Mouse (Mus musculus) stomach, postnatal 0 days (tissue): ENCODE results near the gene Endou. TPM values are rescaled to one million over a fixed set of nuclear protein-coding genes. Genes with fewer than 3 reads are reported as not detected.

ENCODE experiments used
- ATAC-seq: fragments of 200-750 bp; cut with Nextera tagmentation; 2 replicates; pipeline ENCODE4 v1.8.0; 2017; ENCODE audit not compliant: low FRiP score, low TSS enrichment
- DNase-seq: peaks from one replicate; pipeline ENCODE4 v3.0.0-alpha.2; 2016; ENCODE audit warnings: low spot score
- H3K27ac ChIP-seq: fragments of 300-500 bp; sonication (generic); replicated peaks from 2 replicates; pipeline ENCODE4 v1.5.1; 2014; ENCODE audit warnings: mild to moderate bottlenecking, control low read depth
- H3K27me3 ChIP-seq: fragments of 300-500 bp; sonication (generic); 2 replicates; pipeline ENCODE4 v1.6.1; 2014; ENCODE audit warnings: low read length; ENCODE audit not compliant: control insufficient read depth, insufficient read depth
- H3K36me3 ChIP-seq: fragments of 300-500 bp; sonication (generic); 2 replicates; pipeline ENCODE4 v1.6.1; 2014; ENCODE audit warnings: low read length, mixed read lengths; ENCODE audit not compliant: control insufficient read depth, insufficient read depth
- H3K4me1 ChIP-seq: fragments of 300-500 bp; sonication (generic); replicated peaks from 2 replicates; pipeline ENCODE4 v1.6.1; 2014; ENCODE audit warnings: antibody characterized with exemption; ENCODE audit not compliant: control insufficient read depth, insufficient read depth
- H3K4me2 ChIP-seq: fragments of 300-500 bp; sonication (generic); replicated peaks from 2 replicates; pipeline ENCODE4 v1.6.1; 2014; ENCODE audit warnings: low read depth, mild to moderate bottlenecking, control low read depth, moderate library complexity
- H3K4me3 ChIP-seq: fragments of 300-500 bp; sonication (generic); 2 replicates; pipeline ENCODE4 v1.5.1; 2014; ENCODE audit warnings: low read depth, low read length, control low read depth
- H3K9ac ChIP-seq: fragments of 300-500 bp; sonication (generic); 2 replicates; pipeline ENCODE4 v1.6.1; 2014; ENCODE audit warnings: mild to moderate bottlenecking, low read length, control low read depth, mixed read lengths
- H3K9me3 ChIP-seq: fragments of 300-500 bp; sonication (generic); 2 replicates; pipeline ENCODE4 v1.6.1; 2016; ENCODE audit warnings: low read length; ENCODE audit not compliant: control insufficient read depth
- CTCF ChIP-seq: IDR thresholded peaks from 2 replicates; pipeline ENCODE4 v1.5.1; 2016; ENCODE audit warnings: antibody characterized with exemption, low read depth, mild to moderate bottlenecking, moderate library complexity
- EP300 ChIP-seq: optimal IDR thresholded peaks from 2 replicates; pipeline ENCODE3; 2016; ENCODE audit warnings: antibody characterized with exemption
- WGBS: fragments of 180-500 bp; shearing (Covaris S2); extraction: QIAGEN DNeasy Blood & Tissue Kit; methylation state at CpG from one replicate; pipeline ENCODE4 v1.1.7; 2014; 5-methylcytosine and 5-hydroxymethylcytosine counted together
- polyA plus RNA-seq: library from polyadenylated mRNA; unstranded; fragments of >200 nt; fragmentation: Nextera tagmentation; extraction: Ambion mirVana; gene quantifications from 2 replicates; pipeline ENCODE4 v1.2.1, GENCODE M21; 2015

Gene Endou
- polyA plus RNA-seq, 1 experiment from 2014 or later, result 37.0 TPM

- H3K4me1 ChIP-seq, result no peaks in the 10 kb centered on the region
- no peak overlapping the region for H3K27ac ChIP-seq
- no peak overlapping the region for H3K4me2 ChIP-seq
- 58% methylated on average over 12 of the region's 12 CpGs for WGBS
- H3K27me3 ChIP-seq, result no peaks in the 10 kb centered on the region
- ATAC-seq (no peak), DNase-seq (no peak)
- H3K36me3 ChIP-seq, result no peaks in the 10 kb centered on the region
- H3K9me3 ChIP-seq, result no peaks in the 10 kb centered on the region
- H3K9ac ChIP-seq, result no peak overlapping the region
- no peak overlapping the region for H3K4me3 ChIP-seq
- TF ChIP-seq EP300 (no peak), CTCF (no peak)
Observed at GRCm38 (mm10) chr15:97743961-97744525, 12.9 kb upstream of the Endou start.

DNA sequence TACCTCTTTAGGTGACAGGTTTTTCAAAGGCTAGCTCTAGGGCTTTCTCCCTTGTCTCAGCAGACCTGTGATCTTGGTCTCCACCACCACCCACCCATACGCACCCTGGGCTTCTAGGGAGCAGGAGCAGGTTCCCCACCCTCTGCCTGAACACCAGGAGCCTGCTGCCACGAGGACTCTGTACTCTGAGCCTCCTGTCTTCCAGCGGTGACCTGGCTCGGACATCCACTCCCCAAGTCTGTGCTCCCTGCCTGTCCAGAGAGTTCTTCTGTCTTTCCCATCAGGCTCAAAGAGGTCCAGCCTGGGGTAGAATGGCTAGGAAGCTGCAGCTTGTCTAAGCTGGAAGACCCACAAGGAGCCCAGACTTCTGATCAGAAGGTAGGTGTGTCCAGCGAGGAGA lies 12.1 kb upstream of the Endou start:
- Histone ChIP-seq H3K27ac (no peak overlapping the region), H3K4me1 (no peaks in the 10 kb centered on the region), H3K27me3 (no peaks in the 10 kb centered on the region), H3K9ac (no peak overlapping the region), H3K9me3 (no peaks in the 10 kb centered on the region), H3K4me2 (no peak overlapping the region), H3K36me3 (no peaks in the 10 kb centered on the region), H3K4me3 (no peak overlapping the region)
- 79% methylated on average over 5 of the region's 5 CpGs for WGBS
- TF ChIP-seq EP300 (no peak), CTCF (no peak)
- ATAC-seq, result no peak
- DNase-seq, result no peak

DNA sequence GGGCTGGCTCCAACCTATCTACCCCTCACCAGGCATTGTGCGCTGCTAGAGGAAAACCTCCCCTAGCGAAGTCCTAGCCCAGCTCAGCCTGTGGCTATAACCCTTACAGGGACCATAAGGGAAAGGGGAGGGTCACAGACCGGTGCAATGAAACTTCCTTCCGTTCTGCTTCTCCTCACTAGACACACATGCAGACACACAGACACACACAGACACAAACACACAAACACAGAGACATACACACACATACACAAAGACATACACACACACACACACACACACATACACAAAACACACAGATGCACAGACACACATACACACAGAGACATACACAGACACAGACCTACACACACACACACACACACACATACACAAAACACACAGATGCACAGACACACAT lies 11.5 kb upstream of the Endou start:
- H3K9ac ChIP-seq, result no peak overlapping the region
- no peaks in the 10 kb centered on the region for H3K9me3 ChIP-seq
- H3K4me1 ChIP-seq, result no peaks in the 10 kb centered on the region
- DNase-seq, result no peak
- no peaks in the 10 kb centered on the region for H3K27me3 ChIP-seq
- no peaks in the 10 kb centered on the region for H3K36me3 ChIP-seq
- no peak overlapping the region for H3K27ac ChIP-seq
- H3K4me2 ChIP-seq, result no peak overlapping the region
- TF ChIP-seq EP300 (no peak), CTCF (no peak)
- no peak for ATAC-seq
- WGBS, result 81% methylated on average over 4 of the region's 4 CpGs
- H3K4me3 ChIP-seq, result no peak overlapping the region

DNA sequence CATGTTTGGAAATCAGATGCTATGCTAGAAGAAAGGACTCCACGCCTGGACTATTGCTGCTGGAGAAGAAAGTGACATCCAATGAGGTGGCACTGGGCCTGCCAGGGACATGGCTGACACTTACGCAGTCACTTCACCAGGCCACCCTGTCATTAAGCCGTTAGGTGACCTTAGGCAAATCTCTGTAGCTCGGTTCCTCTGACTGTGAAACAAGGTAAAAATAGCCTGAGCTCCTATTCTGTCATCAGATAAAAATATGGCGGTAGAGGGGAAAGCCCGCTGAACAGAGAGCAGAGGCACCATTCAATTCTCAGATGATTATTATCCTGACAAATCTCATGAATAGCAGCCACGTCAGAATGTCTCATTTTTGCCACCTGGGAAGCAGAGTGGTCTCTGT lies 10.9 kb upstream of the Endou start:
- H3K4me2 ChIP-seq, result no peak overlapping the region
- no peaks in the 10 kb centered on the region for H3K27me3 ChIP-seq
- DNase-seq (no peak), ATAC-seq (no peak)
- H3K27ac ChIP-seq, result no peak overlapping the region
- no peaks in the 10 kb centered on the region for H3K9me3 ChIP-seq
- TF ChIP-seq CTCF (no peak), EP300 (no peak)
- H3K36me3 ChIP-seq, result no peaks in the 10 kb centered on the region
- 64% methylated on average over 7 of the region's 7 CpGs for WGBS
- no peak overlapping the region for H3K4me3 ChIP-seq
- H3K9ac ChIP-seq, result no peak overlapping the region
- no peaks in the 10 kb centered on the region for H3K4me1 ChIP-seq

GRCm38 (mm10) chr15:97741662-97742061 lies 10.5 kb upstream of the Endou start:
- Histone ChIP-seq H3K4me3 (no peak overlapping the region), H3K4me2 (no peak overlapping the region), H3K9ac (no peak overlapping the region), H3K9me3 (no peaks in the 10 kb centered on the region), H3K27ac (no peak overlapping the region), H3K4me1 (no peaks in the 10 kb centered on the region), H3K27me3 (no peaks in the 10 kb centered on the region), H3K36me3 (no peaks in the 10 kb centered on the region)
- TF ChIP-seq CTCF (no peak), EP300 (no peak)
- ATAC-seq (no peak), DNase-seq (no peak)
- 74% methylated on average over 12 of the region's 12 CpGs for WGBS

DNA sequence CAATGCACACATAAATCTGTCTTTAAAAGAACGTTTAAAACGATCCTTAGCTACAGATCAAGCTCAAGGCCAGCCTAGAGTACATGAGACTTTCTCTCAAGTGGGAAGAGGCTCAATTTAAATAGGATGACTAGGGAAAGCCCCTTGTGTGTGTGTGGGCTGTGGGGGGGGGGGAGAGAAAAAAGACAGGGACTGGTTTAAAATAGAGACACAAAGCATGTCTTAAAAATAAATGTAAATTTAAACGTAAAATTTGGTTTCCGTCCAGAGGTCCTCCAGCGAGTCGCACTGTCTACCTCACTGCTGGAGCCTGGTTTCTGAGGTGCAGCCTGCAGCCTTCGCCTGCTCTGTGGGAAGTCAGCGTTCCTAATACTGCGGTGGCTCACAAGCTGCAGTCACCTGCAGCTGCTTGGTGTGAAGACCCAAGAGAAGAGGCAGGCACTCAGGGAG lies 9.2 kb upstream of the Endou start:
- TF ChIP-seq CTCF (no peak), EP300 (no peak)
- no peak for ATAC-seq
- DNase-seq, result no peak
- WGBS, result 72% methylated on average over 9 of the region's 9 CpGs
- no peaks in the 10 kb centered on the region for H3K27me3 ChIP-seq
- H3K4me2 ChIP-seq, result no peak overlapping the region
- H3K4me3 ChIP-seq, result no peak overlapping the region
- no peaks in the 10 kb centered on the region for H3K4me1 ChIP-seq
- H3K9ac ChIP-seq, result no peak overlapping the region
- H3K27ac ChIP-seq, result no peak overlapping the region
- H3K36me3 ChIP-seq, result no peaks in the 10 kb centered on the region
- no peaks in the 10 kb centered on the region for H3K9me3 ChIP-seq
